ENCODE assay signal across 8 mouse cellular contexts in genomic region chr7:127209851-127210250, GRCm38 (mm10). TPM values are rescaled to one million over a fixed set of nuclear protein-coding genes. Genes with fewer than 3 reads are reported as not detected.
DNase-seq lines count a peak whose midpoint lies in the region; ATAC-seq and TF ChIP-seq lines count a peak whose summit lies in the region.

No protein-coding gene starts in this region.

- peak; percentile 19 for DNase-seq in CD4-positive, CD25-positive, alpha-beta regulatory T cell, adult 2 months (ENCODE audit: low read depth, low spot score)
- DNase-seq in neural tube, embryonic 11.5 days (ENCODE audit: low spot score): no peak
- no peak for DNase-seq in neural tube, embryonic 10.5 days (ENCODE audit: extremely low spot score, low spot score)
- no peak for DNase-seq in limb, embryonic 14.5 days (ENCODE audit: low spot score)
- no peak for DNase-seq in urinary bladder, postnatal 25 days (ENCODE audit: low spot score)
- DNase-seq in right cerebral cortex, adult 18-20 months: no peak

- 78% methylated on average over 5 of the region's 5 CpGs for WGBS in neural tube, embryonic 11.5 days
- 80% methylated on average over 5 of the region's 5 CpGs for WGBS in limb, embryonic 14.5 days
- WGBS in stomach, embryonic 16.5 days: 78% methylated on average over 5 of the region's 5 CpGs

- no peak for ATAC-seq in CD4-positive, CD25-positive, alpha-beta regulatory T cell, adult 4 months
- no peak for ATAC-seq in neural tube, embryonic 11.5 days (ENCODE audit: insufficient read depth, low FRiP score, low TSS enrichment)
- no peak for ATAC-seq in limb, embryonic 14.5 days (ENCODE audit: low FRiP score, low read depth)
- no peak for ATAC-seq in stomach, embryonic 16.5 days (ENCODE audit: insufficient read depth, low FRiP score)

- 0 out of 2 replicates have a peak, but pooled peaks cover 2% of the 10 kb centered on the region for H3K27me3 ChIP-seq in neural tube, embryonic 11.5 days (ENCODE audit: control insufficient read depth, insufficient read depth, low read length)
- no peaks in the 10 kb centered on the region for H3K27me3 ChIP-seq in limb, embryonic 14.5 days (ENCODE audit: control insufficient read depth, insufficient read depth, low read length)
- H3K27me3 ChIP-seq in stomach, embryonic 16.5 days (ENCODE audit: control insufficient read depth, insufficient read depth, low read length): no peaks in the 10 kb centered on the region

- peak overlapping the region; percentile 60; the same call in 1 of the 2 replicates for H3K4me2 ChIP-seq in neural tube, embryonic 11.5 days (ENCODE audit: low read depth)
- peak overlapping the region; percentile 71; the same call in 1 of the 2 replicates for H3K4me2 ChIP-seq in limb, embryonic 14.5 days (replicated peaks; ENCODE audit: low read depth, low read length, severe bottlenecking)
- H3K4me2 ChIP-seq in stomach, embryonic 16.5 days (ENCODE audit: low read depth, low read length): peak overlapping the region; percentile 54

- H3K4me3 ChIP-seq in neural tube, embryonic 11.5 days (ENCODE audit: low read depth, low read length): no peak overlapping the region
- peak overlapping the region; percentile 94 for H3K4me3 ChIP-seq in limb, embryonic 14.5 days (replicated peaks; ENCODE audit: low read length)
- H3K4me3 ChIP-seq in stomach, embryonic 16.5 days (replicated peaks; ENCODE audit: low read length): no peak overlapping the region; the same call in 1 of the 2 replicates

- H3K9ac ChIP-seq in neural tube, embryonic 11.5 days (ENCODE audit: low read length): no peak overlapping the region
- H3K9ac ChIP-seq in limb, embryonic 14.5 days (ENCODE audit: low read depth, low read length, severe bottlenecking): no peak overlapping the region
- H3K9ac ChIP-seq in stomach, embryonic 16.5 days (ENCODE audit: low read length): peak overlapping the region; percentile 62; the same call in 1 of the 2 replicates

- no peak overlapping the region for H3K27ac ChIP-seq in neural tube, embryonic 11.5 days (ENCODE audit: low read depth, low read length)
- no peak overlapping the region for H3K27ac ChIP-seq in limb, embryonic 14.5 days (replicated peaks; ENCODE audit: low read depth, low read length)
- no peak overlapping the region for H3K27ac ChIP-seq in stomach, embryonic 16.5 days (ENCODE audit: low read length)

- peaks cover 13% of the 10 kb centered on the region for H3K4me1 ChIP-seq in neural tube, embryonic 11.5 days (ENCODE audit: control insufficient read depth, insufficient read depth, low read length)
- peaks cover 29% of the 10 kb centered on the region for H3K4me1 ChIP-seq in limb, embryonic 14.5 days (ENCODE audit: control insufficient read depth, insufficient read depth, low read length)
- H3K4me1 ChIP-seq in stomach, embryonic 16.5 days (ENCODE audit: control insufficient read depth, insufficient read depth, low read length): peaks cover 14% of the 10 kb centered on the region

- TF ChIP-seq POLR2A in limb, embryonic 14.5 days (IDR thresholded peaks at IDR 0.05; ENCODE audit: borderline replicate concordance, extremely low read depth, insufficient read depth, insufficient read length): no peak

- H3K36me3 ChIP-seq in neural tube, embryonic 11.5 days (ENCODE audit: control insufficient read depth, insufficient read depth, low read length): no peaks in the 10 kb centered on the region
- H3K36me3 ChIP-seq in limb, embryonic 14.5 days (ENCODE audit: control insufficient read depth, insufficient read depth, low read length): peaks cover 7% of the 10 kb centered on the region; the same call in 1 of the 2 replicates
- H3K36me3 ChIP-seq in stomach, embryonic 16.5 days (ENCODE audit: control insufficient read depth, insufficient read depth, low read length): no peaks in the 10 kb centered on the region

- H3K9me3 ChIP-seq in neural tube, embryonic 11.5 days (ENCODE audit: control insufficient read depth, low read length): no peaks in the 10 kb centered on the region
- H3K9me3 ChIP-seq in limb, embryonic 14.5 days (ENCODE audit: control insufficient read depth, low read length): no peaks in the 10 kb centered on the region
- H3K9me3 ChIP-seq in stomach, embryonic 16.5 days (replicated peaks; ENCODE audit: control insufficient read depth, low read length): no peaks in the 10 kb centered on the region

RNA-seq across cellular contexts. Expression of gene Mylpf, which starts 1.2 kb away (rescaled TPM):
- 10 to 100 TPM; 25.4 to 31.5 TPM for polyA plus RNA-seq in CD4-positive, CD25-positive, alpha-beta regulatory T cell, adult 4 months (2017; shearing (Covaris generic))
- 87.1 and 113 TPM in 2 replicates for polyA plus RNA-seq in neural tube, embryonic 11.5 days (2014; fragmentation: Nextera tagmentation; extraction: Ambion mirVana)
- 555 and 1,104 TPM in 2 replicates for polyA plus RNA-seq in limb, embryonic 14.5 days (2012; rRNA removed)
- polyA plus RNA-seq in limb, embryonic 14.5 days (2014; fragmentation: Nextera tagmentation; extraction: Ambion mirVana): 413 and 609 TPM in 2 replicates
- 23.9 and 312 TPM in 2 replicates for polyA plus RNA-seq in stomach, embryonic 16.5 days (2015; fragmentation: Nextera tagmentation; extraction: Ambion mirVana)

RNA-seq across cellular contexts. Expression of gene Tbc1d10b, which starts 1.6 kb away (rescaled TPM):
- polyA plus RNA-seq in CD4-positive, CD25-positive, alpha-beta regulatory T cell, adult 4 months (2017; shearing (Covaris generic)): 10 to 100 TPM; 12.5 to 18.4 TPM
- 23.9 and 28.8 TPM in 2 replicates for polyA plus RNA-seq in neural tube, embryonic 11.5 days (2014; fragmentation: Nextera tagmentation; extraction: Ambion mirVana)
- 40.8 and 46.8 TPM in 2 replicates for polyA plus RNA-seq in limb, embryonic 14.5 days (2012; rRNA removed)
- 27.1 and 29.3 TPM in 2 replicates for polyA plus RNA-seq in limb, embryonic 14.5 days (2014; fragmentation: Nextera tagmentation; extraction: Ambion mirVana)
- polyA plus RNA-seq in stomach, embryonic 16.5 days (2015; fragmentation: Nextera tagmentation; extraction: Ambion mirVana): 15.4 and 15.7 TPM in 2 replicates

RNA-seq across cellular contexts. Expression of gene Cd2bp2, which starts 14.0 kb away (rescaled TPM):
- polyA plus RNA-seq in CD4-positive, CD25-positive, alpha-beta regulatory T cell, adult 4 months (2017; shearing (Covaris generic)): 10 to 100 TPM; 39.7 to 51.9 TPM
- polyA plus RNA-seq in neural tube, embryonic 11.5 days (2014; fragmentation: Nextera tagmentation; extraction: Ambion mirVana): 91.6 and 92.0 TPM in 2 replicates
- 84.2 and 110 TPM in 2 replicates for polyA plus RNA-seq in limb, embryonic 14.5 days (2012; rRNA removed)
- polyA plus RNA-seq in limb, embryonic 14.5 days (2014; fragmentation: Nextera tagmentation; extraction: Ambion mirVana): 54.2 and 61.0 TPM in 2 replicates
- 43.7 and 47.7 TPM in 2 replicates for polyA plus RNA-seq in stomach, embryonic 16.5 days (2015; fragmentation: Nextera tagmentation; extraction: Ambion mirVana)

RNA-seq across cellular contexts. Expression of gene Zfp553, which starts 23.0 kb away (rescaled TPM):
- 1 to 10 TPM; 6.6 to 7.9 TPM for polyA plus RNA-seq in CD4-positive, CD25-positive, alpha-beta regulatory T cell, adult 4 months (2017; shearing (Covaris generic))
- 28.7 and 31.4 TPM in 2 replicates for polyA plus RNA-seq in neural tube, embryonic 11.5 days (2014; fragmentation: Nextera tagmentation; extraction: Ambion mirVana)
- 22.5 and 24.9 TPM in 2 replicates for polyA plus RNA-seq in limb, embryonic 14.5 days (2012; rRNA removed)
- polyA plus RNA-seq in limb, embryonic 14.5 days (2014; fragmentation: Nextera tagmentation; extraction: Ambion mirVana): 19.4 and 20.1 TPM in 2 replicates
- polyA plus RNA-seq in stomach, embryonic 16.5 days (2015; fragmentation: Nextera tagmentation; extraction: Ambion mirVana): 27.1 and 28.5 TPM in 2 replicates

RNA-seq across cellular contexts. Expression of gene Sept1, which starts 23.1 kb away (rescaled TPM):
- polyA plus RNA-seq in CD4-positive, CD25-positive, alpha-beta regulatory T cell, adult 4 months (2017; shearing (Covaris generic)): 100 to 1,000 TPM; 819 to 912 TPM
- 19.6 and 22.0 TPM in 2 replicates for polyA plus RNA-seq in neural tube, embryonic 11.5 days (2014; fragmentation: Nextera tagmentation; extraction: Ambion mirVana)
- 14.9 and 22.2 TPM in 2 replicates for polyA plus RNA-seq in limb, embryonic 14.5 days (2012; rRNA removed)
- 15.3 and 18.6 TPM in 2 replicates for polyA plus RNA-seq in limb, embryonic 14.5 days (2014; fragmentation: Nextera tagmentation; extraction: Ambion mirVana)
- 14.7 and 15.0 TPM in 2 replicates for polyA plus RNA-seq in stomach, embryonic 16.5 days (2015; fragmentation: Nextera tagmentation; extraction: Ambion mirVana)
